Mouse (Mus musculus) brain, embryonic 18.5 days (tissue): ENCODE measurements around the gene Ciapin1.

ENCODE experiments used
- DNase-seq: peaks from one replicate; pipeline ENCODE4 v3.0.0-alpha.2; 2012; ENCODE audit warnings: low read depth, low spot score

Ciapin1 gene

GRCm38 (mm10) chr8:94810153-94810552, 28.0 kb downstream of the Ciapin1 start, which contains the start of gene Ccl17:
TSS of gene Ccl17 (plus strand) at chr8:94810453.
- no peak for DNase-seq

GRCm38 (mm10) chr8:94808372-94808771, 29.8 kb downstream of the Ciapin1 start:
- no peak for DNase-seq

- no peak for DNase-seq
Observed at GRCm38 (mm10) chr8:94807506-94807905, 30.7 kb downstream of the Ciapin1 start.

- no peak for DNase-seq
Observed at GRCm38 (mm10) chr8:94805811-94806210, 32.3 kb downstream of the Ciapin1 start.

- no peak for DNase-seq
Observed at GRCm38 (mm10) chr8:94804546-94805340, 33.4 kb downstream of the Ciapin1 start.

GRCm38 (mm10) chr8:94803551-94803950, 34.6 kb downstream of the Ciapin1 start:
- DNase-seq: no peak

GRCm38 (mm10) chr8:94802375-94802774, 35.8 kb downstream of the Ciapin1 start:
- no peak for DNase-seq

GRCm38 (mm10) chr8:94801293-94802095, 36.7 kb downstream of the Ciapin1 start:
- DNase-seq: no peak

- DNase-seq: no peak
Observed at GRCm38 (mm10) chr8:94800278-94800968, 37.7 kb downstream of the Ciapin1 start.

GRCm38 (mm10) chr8:94794782-94795181, 43.4 kb downstream of the Ciapin1 start:
- DNase-seq: no peak

- DNase-seq: no peak
Observed at GRCm38 (mm10) chr8:94794368-94794767, 43.8 kb downstream of the Ciapin1 start.

- DNase-seq: no peak
Observed at GRCm38 (mm10) chr8:94789256-94789955, 48.8 kb downstream of the Ciapin1 start.

- DNase-seq: no peak
Observed at GRCm38 (mm10) chr8:94787524-94788501, 50.3 kb downstream of the Ciapin1 start.

- no peak for DNase-seq
Observed at GRCm38 (mm10) chr8:94785995-94786595, 52.1 kb downstream of the Ciapin1 start.

GRCm38 (mm10) chr8:94785247-94785985, 52.7 kb downstream of the Ciapin1 start:
- no peak for DNase-seq

GRCm38 (mm10) chr8:94783890-94784289, 54.3 kb downstream of the Ciapin1 start:
- DNase-seq: no peak

GRCm38 (mm10) chr8:94781838-94782235, 56.3 kb downstream of the Ciapin1 start:
- no peak for DNase-seq

GRCm38 (mm10) chr8:94781155-94781837, 56.9 kb downstream of the Ciapin1 start:
- no peak for DNase-seq
